26 mouse cellular contexts compared by ENCODE assay signal in genomic region chr10:117234825-117235224, GRCm38 (mm10). TPM values are rescaled to one million over a fixed set of nuclear protein-coding genes. Genes with fewer than 3 reads are reported as not detected.
"Had no signal": no experiment of that assay in that cellular context is flagged by ENCODE, and none has a peak within 500 bp of the region (broad histone marks: within the 10 kb centered on the region; RNA-seq: fewer than 3 reads in every experiment).

No protein-coding gene starts in this region.

- ATAC-seq: intestine, postnatal 0 days; liver, embryonic 12.5 days had no signal

- H3K4me1 ChIP-seq: limb, embryonic 13.5 days; liver, embryonic 15.5 days; megakaryocyte, embryonic 14.5 days had no signal

- H3K9ac ChIP-seq: limb, embryonic 13.5 days; liver, embryonic 12.5 days; liver, embryonic 15.5 days had no signal

- H3K4me2 ChIP-seq: liver, embryonic 12.5 days; liver, embryonic 15.5 days; midbrain, embryonic 11.5 days had no signal

- H3K36me3 ChIP-seq: limb, embryonic 10.5 days; limb, embryonic 13.5 days; liver, embryonic 12.5 days; liver, embryonic 15.5 days had no signal

- H3K9me3 ChIP-seq: limb, embryonic 10.5 days; limb, embryonic 13.5 days; liver, embryonic 12.5 days; liver, embryonic 15.5 days had no signal

- DNase-seq: kidney, adult 2 months; layer of hippocampus, adult 9-11 months; liver; midbrain, embryonic 14.5 days; thymus, adult 18-20 months; thymus, postnatal 36 days had no signal

- H3K27me3 ChIP-seq: limb, embryonic 13.5 days; liver, embryonic 12.5 days had no signal

- H3K27ac ChIP-seq: layer of hippocampus, adult 2 months; limb, embryonic 10.5 days; limb, embryonic 13.5 days; liver, embryonic 12.5 days; liver, embryonic 15.5 days had no signal

- H3K4me3 ChIP-seq: layer of hippocampus, adult 2 months; limb, embryonic 10.5 days; liver, embryonic 12.5 days; liver, embryonic 15.5 days; megakaryocyte, embryonic 14.5 days had no signal

RNA-seq across cellular contexts. Expression of gene 9530003J23Rik, which starts 3.7 kb away (rescaled TPM):
- total RNA-seq: layer of hippocampus, adult 2 months; layer of hippocampus, postnatal 25 days; left cerebral cortex, adult 18-20 months; left cerebral cortex, postnatal 25 days; midbrain, postnatal 0 days had no signal
- polyA plus RNA-seq: intestine, postnatal 0 days; kidney, adult 2 months; kidney, embryonic 14.5 days; kidney, postnatal 0 days; large intestine, adult 2 months; limb, embryonic 10.5 days; limb, embryonic 13.5 days; liver, embryonic 12.5 days; liver, embryonic 15.5 days; midbrain, embryonic 14.5 days; neural tube, embryonic 11.5 days; neural tube, embryonic 14.5 days; small intestine, adult 2 months; spleen, adult 2 months; stomach, embryonic 16.5 days had no signal

RNA-seq across cellular contexts. Expression of gene Lyz1, which starts 57.8 kb away (rescaled TPM):
- total RNA-seq: midbrain, postnatal 0 days had no signal
- polyA plus RNA-seq: kidney, embryonic 14.5 days; limb, embryonic 10.5 days; liver, embryonic 12.5 days; midbrain, embryonic 11.5 days; midbrain, embryonic 14.5 days; midbrain, postnatal 0 days; neural tube, embryonic 11.5 days; neural tube, embryonic 14.5 days had no signal
